Mouse (Mus musculus) CH12.LX (cell line): Measurements from ENCODE around the gene Tm4sf1.

Experiments
- CHD2 ChIP-seq: IDR thresholded peaks from 2 replicates; pipeline ENCODE4 v1.6.1; 2011; ENCODE audit warnings: low read length, improper control_type of control experiment
- CTCF ChIP-seq, 2 experiments: IDR thresholded peaks in 1 of 2; conservative IDR thresholded peaks in 1 of 2; 2 replicates each; pipeline ENCODE4 v1.5.1; 2011 to 2012; ENCODE audit warnings: low read depth in 2 of 2, low read length in 2 of 2, improper control_type of control experiment in 1 of 2, inconsistent platforms in 1 of 2, mild to moderate bottlenecking in 1 of 2, moderate library complexity in 1 of 2
- EP300 ChIP-seq: IDR thresholded peaks from 2 replicates; pipeline ENCODE4 v1.6.1; 2011; ENCODE audit warnings: low read length, improper control_type of control experiment
- ETS1 ChIP-seq: conservative IDR thresholded peaks from 2 replicates; pipeline ENCODE4 v1.6.1; 2012; ENCODE audit warnings: low read depth, mild to moderate bottlenecking, inconsistent platforms, low read length, improper control_type of control experiment, moderate library complexity
- HCFC1 ChIP-seq: IDR thresholded peaks from 2 replicates; pipeline ENCODE4 v1.6.1; 2012; ENCODE audit warnings: low read depth, mild to moderate bottlenecking, inconsistent platforms, low read length, improper control_type of control experiment
- JUN ChIP-seq: IDR thresholded peaks from 2 replicates; pipeline ENCODE4 v1.6.1; 2011; ENCODE audit warnings: low read depth, mild to moderate bottlenecking, low read length, improper control_type of control experiment, moderate library complexity; ENCODE audit not compliant: insufficient read depth
- MAX ChIP-seq: IDR thresholded peaks from 2 replicates; pipeline ENCODE4 v1.6.1; 2011; ENCODE audit warnings: low read length, improper control_type of control experiment
- MAZ ChIP-seq: IDR thresholded peaks from 2 replicates; pipeline ENCODE4 v1.6.1; 2012; ENCODE audit warnings: low read depth, mild to moderate bottlenecking, inconsistent platforms, low read length, improper control_type of control experiment, moderate library complexity
- NRF1 ChIP-seq: IDR thresholded peaks from 2 replicates; pipeline ENCODE4 v1.6.1; 2014; ENCODE audit warnings: low read depth, mild to moderate bottlenecking, inconsistent platforms, low read length, improper control_type of control experiment, moderate library complexity
- POLR2A ChIP-seq: IDR thresholded peaks from 2 replicates; pipeline ENCODE4 v1.6.1; 2011; ENCODE audit warnings: low read depth, mild to moderate bottlenecking, improper control_type of control experiment, low read length
- ZC3H11A ChIP-seq: IDR thresholded peaks from 2 replicates; pipeline ENCODE4 v1.6.1; 2012; ENCODE audit warnings: low read depth, mild to moderate bottlenecking, inconsistent platforms, low read length, improper control_type of control experiment
- ZNF384 ChIP-seq: IDR thresholded peaks from 2 replicates; pipeline ENCODE4 v1.6.1; 2012; ENCODE audit warnings: low read depth, low read length, improper control_type of control experiment, inconsistent platforms

- TF ChIP-seq EP300 (no peak), ETS1 (no peak), POLR2A (no peak), NRF1 (no peak), CTCF (conservative IDR thresholded peaks at IDR 0.05 in 1 of 2, IDR thresholded peaks at IDR 0.05 in 1 of 2; ENCODE audit: low read depth in 2 of 2, low read length in 2 of 2) (no peak), JUN (no peak), MAX (no peak), MAZ (no peak), ZNF384 (no peak), ZC3H11A (no peak), CHD2 (no peak), HCFC1 (no peak)
These were observed 26.2 kb upstream of the Tm4sf1 start for GRCm38 (mm10) chr3:57327941-57328340.
